ENCODE assay signal across 9 mouse cellular contexts in genomic region chr2:167419204-167419603, GRCm38 (mm10). TPM values are rescaled to one million over a fixed set of nuclear protein-coding genes. Genes with fewer than 3 reads are reported as not detected.
DNase-seq lines count a peak whose midpoint lies in the region; ATAC-seq and TF ChIP-seq lines count a peak whose summit lies in the region.
"Had no signal": no experiment of that assay in that cellular context is flagged by ENCODE, and none has a peak within 500 bp of the region (broad histone marks: within the 10 kb centered on the region; RNA-seq: fewer than 3 reads in every experiment).

No protein-coding gene starts in this region.

- ATAC-seq in midbrain, embryonic 14.5 days (ENCODE audit: low FRiP score, low TSS enrichment) = no peak
- no peak for ATAC-seq in midbrain, embryonic 15.5 days (replicated peaks)
- ATAC-seq in common myeloid progenitor, adult 5-6 weeks (replicated peaks; ENCODE audit: low read depth, poor library complexity, severe bottlenecking) = peak; percentile 63
- ATAC-seq in limb, embryonic 14.5 days (ENCODE audit: low FRiP score, low read depth) = no peak

- WGBS in midbrain, embryonic 14.5 days = 20% methylated on average over 1 of the region's 1 CpGs
- WGBS in midbrain, embryonic 15.5 days = 28% methylated on average over 1 of the region's 1 CpGs
- WGBS in limb, embryonic 14.5 days = 47% methylated on average over 1 of the region's 1 CpGs

- DNase-seq in midbrain, embryonic 14.5 days = peak; percentile 78
- peak; percentile 87 for DNase-seq in T-cell, adult 2 months (ENCODE audit: low spot score)
- DNase-seq in heart, postnatal 10 days = peak; percentile 60 to 78
- DNase-seq in limb, embryonic 14.5 days (ENCODE audit: low spot score) = peak; percentile 52
- peak; percentile 44 for DNase-seq in ovary, postnatal 36 days (ENCODE audit: low spot score)
- DNase-seq in thymus, postnatal 25 days = peak; percentile 92

- H3K4me3 ChIP-seq in midbrain, embryonic 14.5 days (replicated peaks; ENCODE audit: low read depth, low read length) = no peak overlapping the region
- no peak overlapping the region for H3K4me3 ChIP-seq in midbrain, embryonic 15.5 days
- no peak overlapping the region for H3K4me3 ChIP-seq in limb, embryonic 14.5 days (replicated peaks; ENCODE audit: low read length)
- H3K4me3 ChIP-seq: heart, embryonic 15.5 days had no signal

- no peaks in the 10 kb centered on the region for H3K9me3 ChIP-seq in midbrain, embryonic 14.5 days (ENCODE audit: control insufficient read depth, low read length)
- H3K9me3 ChIP-seq in midbrain, embryonic 15.5 days = no peaks in the 10 kb centered on the region
- H3K9me3 ChIP-seq in limb, embryonic 14.5 days (ENCODE audit: control insufficient read depth, low read length) = peaks cover 5% of the 10 kb centered on the region; the same call in 1 of the 2 replicates
- H3K9me3 ChIP-seq: heart, embryonic 15.5 days had no signal

- peaks cover 3% of the 10 kb centered on the region for H3K36me3 ChIP-seq in midbrain, embryonic 14.5 days (ENCODE audit: control insufficient read depth, insufficient read depth, low read length)
- H3K36me3 ChIP-seq in midbrain, embryonic 15.5 days (replicated peaks) = no peaks in the 10 kb centered on the region
- peaks cover 3% of the 10 kb centered on the region for H3K36me3 ChIP-seq in limb, embryonic 14.5 days (ENCODE audit: control insufficient read depth, insufficient read depth, low read length)

- H3K4me2 ChIP-seq in midbrain, embryonic 14.5 days (ENCODE audit: low read length) = no peak overlapping the region
- no peak overlapping the region for H3K4me2 ChIP-seq in midbrain, embryonic 15.5 days
- H3K4me2 ChIP-seq in limb, embryonic 14.5 days (replicated peaks; ENCODE audit: low read depth, low read length, severe bottlenecking) = no peak overlapping the region
- H3K4me2 ChIP-seq: heart, embryonic 15.5 days had no signal

- intact Hi-C loops in heart, postnatal 10 days (cut with DNase I) = loop anchor here (5.0 kb wide), 2 partner anchors 72 to 197 kb away; partner anchors contain the start of gene B4galt5

- no peak overlapping the region for H3K9ac ChIP-seq in midbrain, embryonic 14.5 days (replicated peaks; ENCODE audit: low read length)
- H3K9ac ChIP-seq in midbrain, embryonic 15.5 days = no peak overlapping the region
- H3K9ac ChIP-seq in limb, embryonic 14.5 days (ENCODE audit: low read depth, low read length, severe bottlenecking) = no peak overlapping the region
- H3K9ac ChIP-seq: heart, embryonic 15.5 days had no signal

- peaks cover 16% of the 10 kb centered on the region for H3K4me1 ChIP-seq in midbrain, embryonic 14.5 days (ENCODE audit: control insufficient read depth, insufficient read depth, low read length)
- peaks cover 22% of the 10 kb centered on the region for H3K4me1 ChIP-seq in midbrain, embryonic 15.5 days
- peaks cover 11% of the 10 kb centered on the region for H3K4me1 ChIP-seq in limb, embryonic 14.5 days (ENCODE audit: control insufficient read depth, insufficient read depth, low read length)

- no peaks in the 10 kb centered on the region for H3K27me3 ChIP-seq in midbrain, embryonic 14.5 days (ENCODE audit: control insufficient read depth, insufficient read depth, low read length)
- no peaks in the 10 kb centered on the region for H3K27me3 ChIP-seq in midbrain, embryonic 15.5 days (replicated peaks)
- no peaks in the 10 kb centered on the region for H3K27me3 ChIP-seq in limb, embryonic 14.5 days (ENCODE audit: control insufficient read depth, insufficient read depth, low read length)
- H3K27me3 ChIP-seq: heart, embryonic 15.5 days had no signal

- no peak for TF ChIP-seq POLR2A in limb, embryonic 14.5 days (IDR thresholded peaks at IDR 0.05; ENCODE audit: borderline replicate concordance, extremely low read depth, insufficient read depth, insufficient read length)

- no peak overlapping the region for H3K27ac ChIP-seq in midbrain, embryonic 14.5 days (replicated peaks; ENCODE audit: low read depth, low read length)
- no peak overlapping the region for H3K27ac ChIP-seq in midbrain, embryonic 15.5 days
- no peak overlapping the region for H3K27ac ChIP-seq in limb, embryonic 14.5 days (replicated peaks; ENCODE audit: low read depth, low read length)
- H3K27ac ChIP-seq: heart, embryonic 15.5 days had no signal

RNA-seq across cellular contexts. Expression of gene Slc9a8, which starts 2.3 kb away (rescaled TPM):
- 15.5 and 19.2 TPM in 2 replicates for polyA plus RNA-seq in midbrain, embryonic 14.5 days (2014; fragmentation: Nextera tagmentation; extraction: Ambion mirVana)
- 20.2 and 23.2 TPM in 2 replicates for polyA plus RNA-seq in midbrain, embryonic 15.5 days (2015; fragmentation: Nextera tagmentation; extraction: Ambion mirVana)
- total RNA-seq in common myeloid progenitor, adult 5-6 weeks (2017) = 19.3 and 29.1 TPM in 2 replicates
- 10 to 100 TPM; 23.6 to 29.3 TPM for total RNA-seq in heart, postnatal 10 days (2021)
- 43.0 and 62.1 TPM in 2 replicates for polyA plus RNA-seq in limb, embryonic 14.5 days (2012; rRNA removed)
- 16.7 and 20.1 TPM in 2 replicates for polyA plus RNA-seq in limb, embryonic 14.5 days (2014; fragmentation: Nextera tagmentation; extraction: Ambion mirVana)
